Mouse (Mus musculus) ES-Bruce4 (cell line): ENCODE measurements around the gene Ttll12. TPM values are rescaled to one million over a fixed set of nuclear protein-coding genes. Genes with fewer than 3 reads are reported as not detected.
A peak's percentile ranks its signal among the peaks of the same experiment; 100 is the strongest.

Experiments
- H3K27ac ChIP-seq: 2 replicates; pipeline ENCODE4 v1.5.1; 2012; ENCODE audit warnings: low read length, inconsistent platforms; ENCODE audit not compliant: insufficient read depth
- H3K27me3 ChIP-seq: 2 replicates; pipeline ENCODE4 v1.6.1; 2012; ENCODE audit warnings: mild to moderate bottlenecking, low read length, inconsistent platforms; ENCODE audit not compliant: control insufficient read depth, poor library complexity, insufficient read depth, severe bottlenecking
- H3K36me3 ChIP-seq: 2 replicates; pipeline ENCODE4 v1.6.1; 2012; ENCODE audit warnings: inconsistent platforms, mild to moderate bottlenecking, low read length, moderate library complexity; ENCODE audit not compliant: control insufficient read depth, poor library complexity, insufficient read depth, severe bottlenecking
- H3K4me1 ChIP-seq: one replicate; pipeline ENCODE4 v1.8.1; 2011; ENCODE audit warnings: low read length; ENCODE audit not compliant: control insufficient read depth, insufficient read depth
- H3K4me3 ChIP-seq: 2 replicates; pipeline ENCODE4 v1.5.1; 2011; ENCODE audit warnings: low read depth, mild to moderate bottlenecking, low read length
- H3K9ac ChIP-seq: 2 replicates; pipeline ENCODE4 v1.6.1; 2012; ENCODE audit warnings: low read depth, mild to moderate bottlenecking, inconsistent platforms; ENCODE audit not compliant: poor library complexity, severe bottlenecking
- H3K9me3 ChIP-seq: replicated peaks from 2 replicates; pipeline ENCODE4 v1.6.1; 2012; ENCODE audit warnings: mild to moderate bottlenecking, low read length, inconsistent platforms; ENCODE audit not compliant: control insufficient read depth, poor library complexity, insufficient read depth, severe bottlenecking
- CTCF ChIP-seq: IDR thresholded peaks from one replicate; pipeline ENCODE4 v1.8.1; 2011; ENCODE audit warnings: low read depth, low read length
- EP300 ChIP-seq: IDR thresholded peaks from 2 replicates; pipeline ENCODE4 v1.6.1; 2011; ENCODE audit warnings: low read depth, low read length; ENCODE audit not compliant: insufficient read depth
- POLR2A ChIP-seq: IDR thresholded peaks from one replicate; pipeline ENCODE4 v1.8.1; 2011; ENCODE audit warnings: low read length; ENCODE audit not compliant: insufficient read depth
- polyA plus RNA-seq: library from polyadenylated mRNA; stranded (reverse); fragments of >200 nt; gene quantifications from 2 replicates; pipeline ENCODE4 v1.2.4, GENCODE M21; 2011; ENCODE audit warnings: low read depth; ENCODE audit not compliant: missing spikeins, insufficient read depth, insufficient read length

Ttll12 gene
- polyA plus RNA-seq, 1 experiment, result 33.7 TPM

- Histone ChIP-seq H3K27ac (no peak overlapping the region), H3K9me3 (no peaks in the 10 kb centered on the region), H3K9ac (no peak overlapping the region), H3K36me3 (no peaks in the 10 kb centered on the region), H3K27me3 (no peaks in the 10 kb centered on the region), H3K4me3 (no peak overlapping the region), H3K4me1 (peaks cover 6% of the 10 kb centered on the region)
- TF ChIP-seq CTCF, result no peak
- no peak for TF ChIP-seq POLR2A
- no peak for TF ChIP-seq EP300
Observed at GRCm38 (mm10) chr15:83529765-83530164, 65.2 kb downstream of the Ttll12 start.

GRCm38 (mm10) chr15:83528892-83529291 lies 66.1 kb downstream of the Ttll12 start:
- TF ChIP-seq CTCF, result no peak
- no peak for TF ChIP-seq POLR2A
- TF ChIP-seq EP300, result no peak
- Histone ChIP-seq H3K4me3 (no peak overlapping the region), H3K27ac (no peak overlapping the region), H3K4me1 (peaks cover 4% of the 10 kb centered on the region), H3K27me3 (no peaks in the 10 kb centered on the region), H3K9me3 (no peaks in the 10 kb centered on the region), H3K9ac (no peak overlapping the region), H3K36me3 (no peaks in the 10 kb centered on the region)

DNA sequence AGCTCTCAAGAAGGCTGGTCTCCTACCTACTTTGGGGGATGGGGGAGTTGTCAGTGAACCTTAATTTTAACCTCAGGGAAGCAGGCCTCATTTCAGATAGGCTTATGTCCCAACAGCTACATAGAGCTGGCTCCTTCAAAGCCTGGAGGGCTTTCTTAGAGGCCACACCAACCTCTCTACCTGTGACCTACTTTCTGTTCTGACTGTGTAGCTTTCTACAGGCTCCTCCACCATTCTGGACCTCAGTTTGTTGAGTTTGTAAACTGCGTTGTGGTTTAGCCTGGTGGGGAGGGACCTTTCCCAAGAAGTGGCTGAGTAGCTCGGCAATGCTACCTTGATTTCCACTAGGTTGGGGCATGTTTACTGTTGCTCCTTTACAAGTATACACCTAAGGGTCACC lies 67.2 kb downstream of the Ttll12 start:
- peaks cover 2% of the 10 kb centered on the region for H3K4me1 ChIP-seq
- no peaks in the 10 kb centered on the region for H3K36me3 ChIP-seq
- TF ChIP-seq CTCF (no peak), POLR2A (no peak), EP300 (no peak)
- H3K9me3 ChIP-seq, result no peaks in the 10 kb centered on the region
- no peak overlapping the region for H3K4me3 ChIP-seq
- H3K27ac ChIP-seq, result no peak overlapping the region
- no peak overlapping the region for H3K9ac ChIP-seq
- H3K27me3 ChIP-seq, result no peaks in the 10 kb centered on the region

DNA sequence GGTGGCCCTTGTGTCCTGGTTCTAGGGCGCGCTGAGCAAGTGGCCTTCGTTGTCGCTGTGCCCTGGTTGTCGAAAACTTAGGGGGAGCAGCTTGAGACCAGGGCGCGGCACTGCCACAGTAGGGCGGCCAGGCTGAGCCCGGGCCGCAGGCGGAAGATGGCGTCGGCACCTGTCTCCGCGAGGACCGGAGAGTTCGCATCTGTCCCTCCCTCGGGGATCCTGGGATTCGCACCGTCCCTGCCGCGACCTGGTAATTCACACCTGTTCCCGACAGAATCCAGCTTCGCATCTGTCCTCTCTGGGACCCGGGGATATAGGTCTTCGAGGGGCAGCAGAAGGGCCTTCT lies 67.9 kb downstream of the Ttll12 start:
- no peak overlapping the region for H3K27ac ChIP-seq
- peak overlapping the region; percentile 7; the same call in 1 of the 2 replicates for H3K9ac ChIP-seq
- no peaks in the 10 kb centered on the region for H3K9me3 ChIP-seq
- H3K36me3 ChIP-seq, result no peaks in the 10 kb centered on the region
- H3K4me1 ChIP-seq, result peaks cover 2% of the 10 kb centered on the region
- peak overlapping the region; percentile 55 for H3K4me3 ChIP-seq
- TF ChIP-seq EP300 (no peak), CTCF (no peak), POLR2A (no peak)
- H3K27me3 ChIP-seq, result no peaks in the 10 kb centered on the region

DNA sequence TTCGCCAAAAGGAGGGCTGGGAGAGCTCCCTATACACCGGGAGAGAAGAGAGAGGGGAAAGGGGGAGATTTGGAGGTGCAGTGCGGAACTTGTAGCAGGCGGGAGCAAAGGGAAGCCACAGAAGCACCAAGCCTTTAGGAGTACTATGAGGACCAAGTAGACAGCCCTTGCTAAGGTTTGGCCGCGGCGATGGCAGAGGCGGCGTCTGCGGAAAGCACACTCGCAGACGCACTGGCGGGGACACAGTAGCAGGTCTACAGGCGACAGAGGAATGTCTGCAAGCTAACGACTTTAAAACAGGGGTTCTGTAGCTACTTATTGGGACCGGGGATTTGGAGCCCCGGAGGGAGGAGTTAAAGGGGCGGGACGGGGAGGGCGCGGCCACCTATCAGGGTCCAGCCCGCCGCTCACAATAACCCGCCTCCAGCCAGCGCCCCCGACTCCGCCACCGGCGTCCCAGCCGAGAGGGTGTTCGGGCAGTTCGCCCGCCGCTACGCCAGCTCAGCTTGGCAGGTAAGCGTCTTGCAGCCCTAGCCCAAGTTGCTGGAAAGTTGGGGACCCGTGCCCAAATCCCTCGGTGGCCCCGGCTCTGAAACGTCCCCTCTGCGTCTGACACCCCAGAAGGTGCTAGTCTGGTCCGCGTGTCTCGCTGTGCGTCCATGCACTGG lies 68.4 kb downstream of the Ttll12 start, which contains the start of gene Bik:
Gene Bik (plus strand): TSS at position 439 of the 668 bp plus-strand sequence.
- H3K4me1 ChIP-seq, result peaks cover 2% of the 10 kb centered on the region
- TF ChIP-seq CTCF, result no peak
- TF ChIP-seq EP300, result no peak
- TF ChIP-seq POLR2A, result no peak
- no peaks in the 10 kb centered on the region for H3K27me3 ChIP-seq
- no peaks in the 10 kb centered on the region for H3K36me3 ChIP-seq
- peak within 1 kb of the TSS; percentile 84 for H3K4me3 ChIP-seq
- no peaks in the 10 kb centered on the region for H3K9me3 ChIP-seq
- H3K9ac ChIP-seq, result peak within 1 kb of the TSS; percentile 28; the same call in 1 of the 2 replicates
- H3K27ac ChIP-seq, result no peak within 1 kb of the TSS

Other genes starting within 250 kb of the Ttll12 start
- 10.0 and 11.9 TPM in 2 replicates for gene Arfgap3, start 244.9 kb downstream of the Ttll12 start, polyA plus RNA-seq
- gene Pacsin2, start 130.6 kb downstream of the Ttll12 start, polyA plus RNA-seq, result 78.3 and 82.8 TPM in 2 replicates
- 13.6 and 19.1 TPM in 2 replicates for gene Ttll1, start 84.3 kb downstream of the Ttll12 start, polyA plus RNA-seq
- 3.7 and 6.5 TPM in 2 replicates for gene Bik, start 68.3 kb downstream of the Ttll12 start, polyA plus RNA-seq
- 25.9 and 31.9 TPM in 2 replicates for gene Tspo, start 31.6 kb downstream of the Ttll12 start, polyA plus RNA-seq
- gene Mcat, start 31.4 kb downstream of the Ttll12 start, polyA plus RNA-seq, result 25.1 and 28.1 TPM in 2 replicates
- gene Scube1, start 129.9 kb upstream of the Ttll12 start, polyA plus RNA-seq, result 0.51 and 0.91 TPM in 2 replicates
- 0.35 and 0.75 TPM in 2 replicates for gene Mpped1, start 184.3 kb upstream of the Ttll12 start, polyA plus RNA-seq